Mouse (Mus musculus): ENCODE measurements at regions not wholly inside any gene's neighbourhood (a gene's known extent, or its start where the extent isn't known, plus 50 kb on each side); places are given as distances from the start of the nearest gene placed in this dataset.

DNA sequence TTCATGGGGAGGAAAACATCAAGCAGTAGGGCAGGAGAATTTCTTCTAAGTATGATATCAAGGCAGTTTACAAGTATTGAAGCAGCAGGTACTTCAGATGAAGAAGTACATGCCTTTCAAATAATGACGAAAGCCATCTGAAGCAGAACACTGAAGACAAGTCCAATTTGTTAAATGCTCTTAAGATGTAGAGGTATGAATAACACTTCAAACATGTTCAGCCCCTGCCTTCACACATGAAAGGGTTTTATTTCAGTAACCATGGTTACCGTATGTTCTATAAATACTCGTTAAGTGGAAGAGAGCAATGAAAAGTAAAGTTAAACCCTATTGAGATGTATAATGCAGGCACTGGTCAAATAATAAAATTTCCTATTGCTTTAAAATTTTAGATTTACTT, 101.8 kb downstream of the Mospd2 start:
- no peak for DNase-seq

DNA sequence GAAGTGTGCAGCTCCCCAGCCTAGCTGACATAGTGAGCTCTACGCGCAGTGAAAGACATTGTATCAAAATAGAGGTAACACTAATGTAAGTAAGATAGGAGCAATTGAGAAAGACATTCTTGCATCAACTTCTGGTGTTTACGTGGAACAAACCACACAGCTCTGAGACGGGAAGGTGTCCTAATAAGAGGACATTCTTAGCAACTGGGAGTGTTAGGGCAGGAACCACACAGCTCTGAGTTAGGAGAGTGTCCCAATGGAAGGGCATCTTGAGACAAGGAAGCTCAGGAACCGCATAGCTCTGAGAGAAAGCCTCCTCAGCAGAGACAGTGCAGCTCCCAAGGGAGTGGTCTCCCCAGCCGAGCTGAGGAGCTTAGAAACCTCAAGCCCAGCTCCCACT, 139.8 kb downstream of the Mospd2 start:
- no peak for DNase-seq

DNA sequence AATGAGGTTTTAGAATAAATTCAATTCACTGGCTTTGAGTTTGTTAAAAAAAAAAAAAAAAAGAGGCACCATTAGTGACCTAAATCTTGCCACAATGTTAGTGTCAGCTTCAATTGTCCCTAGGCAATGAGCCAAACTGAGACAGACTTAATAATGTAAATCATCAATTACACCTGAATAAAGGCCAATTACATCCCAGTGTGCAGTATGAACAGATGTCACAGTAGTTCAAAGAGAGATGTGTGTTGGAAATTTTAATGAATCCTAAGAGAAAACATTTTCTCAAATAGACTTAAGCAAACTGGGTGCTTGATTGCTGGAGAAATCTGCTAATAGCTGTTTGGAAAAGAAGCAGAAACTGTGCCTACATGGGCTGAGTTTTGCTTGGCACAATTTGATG, 159.3 kb downstream of the Mospd2 start:
- peak in 1 of 2 experiments; percentile 2 for DNase-seq

DNA sequence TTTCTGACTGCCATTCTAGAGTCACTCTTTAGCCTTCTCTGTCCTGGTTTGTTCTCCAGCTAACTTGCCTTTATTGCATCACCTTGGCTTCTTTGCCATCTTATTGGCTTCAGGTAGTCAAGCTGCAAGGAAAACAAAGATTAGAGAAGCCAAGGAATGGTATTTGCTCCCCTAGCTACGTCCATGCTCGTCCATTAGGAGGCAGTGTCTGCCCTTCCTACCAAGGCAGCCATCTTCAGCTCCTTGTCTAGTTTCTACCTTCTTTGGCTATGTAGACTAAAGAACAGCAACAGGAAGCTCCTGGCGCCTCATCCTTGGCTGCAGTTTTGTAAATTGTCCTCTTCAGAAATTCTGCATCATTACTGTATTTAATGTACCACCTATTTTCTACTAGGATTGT, 192.9 kb downstream of the Mospd2 start:
- peak in 1 of 2 experiments; percentile 3 for DNase-seq

DNA sequence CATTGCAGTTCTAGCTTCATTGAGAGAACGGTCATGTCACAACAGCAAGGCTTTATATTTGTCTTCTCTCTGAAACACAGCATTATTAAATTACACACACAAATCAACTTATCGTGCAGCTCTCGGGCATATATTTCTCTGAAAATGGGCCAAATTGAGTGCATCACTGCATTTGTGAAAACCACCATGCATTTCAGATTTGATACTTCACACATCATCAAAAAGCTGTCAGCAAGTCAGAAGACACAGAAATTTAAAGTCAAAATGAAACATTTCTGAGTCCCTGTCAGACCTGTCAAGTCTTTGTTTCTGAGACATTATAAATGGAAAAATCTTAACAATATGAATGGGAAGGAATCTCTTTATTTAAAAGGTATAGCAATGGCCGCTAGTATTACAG, 215.3 kb downstream of the Mospd2 start:
- DNase-seq = no peak

DNA sequence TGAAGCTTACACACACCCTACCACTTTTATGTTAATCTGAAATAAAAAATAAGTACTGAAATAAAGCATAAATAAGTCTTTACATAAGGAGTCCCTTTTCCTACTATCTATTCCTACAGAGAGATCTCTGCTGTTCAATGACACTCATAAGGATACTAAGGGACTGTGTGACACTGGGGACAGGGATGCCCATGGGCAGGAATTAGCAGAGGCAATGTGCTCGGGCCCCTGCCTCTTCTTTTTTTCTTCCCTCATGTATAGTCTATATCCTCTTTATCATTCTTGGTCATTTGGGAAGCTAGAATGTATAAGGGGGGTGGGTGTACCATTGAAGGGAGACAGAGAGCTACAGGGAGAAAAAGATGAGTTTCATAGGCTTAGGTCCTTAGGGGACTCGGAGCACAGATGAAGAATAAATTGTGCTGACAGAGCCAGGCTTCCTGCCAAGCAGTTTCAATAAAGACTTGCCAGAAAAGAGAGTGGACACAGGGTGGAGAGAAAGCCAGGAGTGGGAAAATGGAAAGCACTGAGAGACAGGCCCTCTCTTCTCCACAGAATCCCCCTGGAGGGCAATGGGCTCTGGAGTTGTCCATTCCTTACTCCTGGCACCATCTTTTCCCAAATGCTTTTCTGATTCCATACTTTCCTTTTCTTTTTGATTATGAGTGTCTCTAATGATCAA, 216.3 kb downstream of the Mospd2 start:
- peak; percentile 87 to 89 for DNase-seq

DNA sequence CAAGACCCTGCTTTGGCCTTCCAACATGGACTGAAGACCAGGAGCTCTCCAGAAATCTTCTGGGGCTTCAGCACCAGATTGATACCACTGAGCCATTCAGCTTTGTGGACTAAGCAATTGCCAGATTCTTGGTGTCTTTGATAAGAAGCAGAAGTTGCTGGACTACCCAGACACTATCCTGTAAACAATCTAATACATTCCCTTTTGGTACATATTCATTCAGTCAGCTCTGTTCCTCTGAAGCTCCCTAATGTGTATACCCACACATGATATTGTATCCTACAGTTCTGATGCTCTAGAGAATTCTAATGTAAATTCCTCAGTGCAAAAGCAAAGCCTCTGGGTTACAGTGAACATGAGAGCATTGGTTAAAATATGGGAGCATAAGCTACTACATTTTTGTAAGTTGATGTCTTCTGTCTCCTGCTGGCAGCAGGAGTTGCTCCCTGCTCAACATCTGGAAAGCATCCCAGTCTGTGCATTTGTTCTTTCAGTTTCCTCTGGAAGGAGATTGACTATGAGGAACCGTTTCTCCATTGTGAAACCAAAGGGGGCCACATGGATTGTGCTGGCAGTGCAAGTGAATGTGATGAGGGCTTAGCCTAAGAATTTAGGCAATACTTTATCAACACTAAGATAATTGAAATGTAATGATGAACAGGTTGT, 234.5 kb downstream of the Mospd2 start:
- DNase-seq = no peak
